Mouse (Mus musculus) forebrain, embryonic 13.5 days (tissue): ENCODE data around the gene Frmd8. TPM values are rescaled to one million over a fixed set of nuclear protein-coding genes. Genes with fewer than 3 reads are reported as not detected.

Experiments used
- ATAC-seq: fragments of 200-750 bp; cut with Nextera tagmentation; 2 replicates; pipeline ENCODE4 v1.8.0; 2017
- H3K27ac ChIP-seq: fragments of 300-500 bp; sonication (generic); 2 replicates; pipeline ENCODE4 v1.5.1; 2015; ENCODE audit warnings: inconsistent platforms, mild to moderate bottlenecking, moderate library complexity
- H3K27me3 ChIP-seq: fragments of 300-500 bp; sonication (generic); 2 replicates; pipeline ENCODE4 v1.6.1; 2015; ENCODE audit warnings: mild to moderate bottlenecking, inconsistent platforms
- H3K36me3 ChIP-seq: fragments of 300-500 bp; sonication (generic); 2 replicates; pipeline ENCODE4 v1.6.1; 2015; ENCODE audit warnings: mild to moderate bottlenecking, inconsistent platforms; ENCODE audit not compliant: poor library complexity, severe bottlenecking
- H3K4me1 ChIP-seq: fragments of 300-500 bp; sonication (generic); 2 replicates; pipeline ENCODE4 v1.6.1; 2015; ENCODE audit warnings: inconsistent platforms
- H3K4me2 ChIP-seq: fragments of 300-500 bp; sonication (generic); 2 replicates; pipeline ENCODE4 v1.6.1; 2015; ENCODE audit warnings: inconsistent platforms, mild to moderate bottlenecking, moderate library complexity
- H3K4me3 ChIP-seq: fragments of 300-500 bp; sonication (generic); 2 replicates; pipeline ENCODE4 v1.5.1; 2015; ENCODE audit warnings: mild to moderate bottlenecking, inconsistent platforms
- H3K9ac ChIP-seq: fragments of 300-500 bp; sonication (generic); 2 replicates; pipeline ENCODE4 v1.6.1; 2015; ENCODE audit warnings: mild to moderate bottlenecking, inconsistent platforms
- H3K9me3 ChIP-seq: fragments of 300-500 bp; sonication (generic); replicated peaks from 2 replicates; pipeline ENCODE4 v1.6.1; 2016; ENCODE audit warnings: inconsistent platforms
- WGBS: fragments of 180-500 bp; shearing (Covaris S2); methylation state at CpG from one replicate; pipeline ENCODE4 v1.1.7; 2015; 5-methylcytosine and 5-hydroxymethylcytosine counted together
- polyA plus RNA-seq: library from polyadenylated mRNA; unstranded; fragments of >200 nt; fragmentation: Nextera tagmentation; extraction: Ambion mirVana; gene quantifications from 2 replicates; pipeline ENCODE4 v1.2.1, GENCODE M21; 2015

Gene Frmd8
- polyA plus RNA-seq, 1 experiment from 2014 or later = 21.7 TPM

DNA sequence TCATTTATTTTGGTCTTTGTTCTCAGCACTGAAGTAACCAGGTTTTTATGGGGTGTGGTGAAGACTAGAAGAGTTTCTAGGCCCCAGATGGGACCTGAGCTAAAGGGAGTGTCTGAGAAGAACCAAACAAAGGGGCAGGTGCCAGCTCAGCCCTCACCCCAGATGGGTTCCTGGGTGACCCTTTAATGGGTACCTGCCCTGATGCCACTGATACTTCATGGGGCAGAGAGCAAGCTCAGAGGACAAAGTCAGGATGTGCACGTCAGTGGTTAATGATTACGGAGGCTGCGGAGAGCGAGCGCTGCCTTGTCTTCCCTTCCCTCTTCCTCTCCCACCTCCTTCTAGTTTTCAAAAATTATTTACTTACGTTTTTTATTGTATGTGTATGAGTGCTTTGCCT is 6.1 kb upstream of the Frmd8 start:
- H3K9me3 ChIP-seq = no peaks in the 10 kb centered on the region
- ATAC-seq = no peak
- no peaks in the 10 kb centered on the region for H3K27me3 ChIP-seq
- H3K4me2 ChIP-seq = no peak overlapping the region
- H3K27ac ChIP-seq = no peak overlapping the region
- no peak overlapping the region for H3K9ac ChIP-seq
- H3K4me3 ChIP-seq = no peak overlapping the region
- WGBS = 94% methylated on average over 6 of the region's 6 CpGs
- H3K4me1 ChIP-seq = peaks cover 7% of the 10 kb centered on the region; the same call in 1 of the 2 replicates
- H3K36me3 ChIP-seq = no peaks in the 10 kb centered on the region

DNA sequence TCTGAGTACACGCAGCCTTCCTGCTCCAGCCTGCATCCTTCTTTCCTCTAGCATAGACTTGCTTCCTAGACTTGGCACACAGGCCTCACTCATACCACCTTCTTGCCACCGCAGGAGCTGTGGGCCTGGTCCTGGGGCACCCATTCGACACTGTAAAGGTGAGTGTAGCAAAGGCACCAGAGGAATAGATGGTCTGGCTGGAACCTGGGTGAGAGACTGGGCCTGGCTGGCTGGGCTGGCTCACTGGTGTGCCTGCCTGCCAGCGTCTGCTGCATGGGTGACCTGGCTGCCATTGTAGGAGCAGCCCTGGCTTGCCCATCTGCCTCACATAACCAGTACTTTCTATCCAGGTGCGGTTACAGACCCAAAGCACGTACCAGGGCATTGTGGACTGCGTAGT is 4.7 kb upstream of the Frmd8 start:
- Histone ChIP-seq H3K4me3 (no peak overlapping the region), H3K9me3 (no peaks in the 10 kb centered on the region), H3K9ac (no peak overlapping the region), H3K4me1 (peaks cover 14% of the 10 kb centered on the region), H3K36me3 (no peaks in the 10 kb centered on the region), H3K4me2 (no peak overlapping the region), H3K27ac (no peak overlapping the region), H3K27me3 (no peaks in the 10 kb centered on the region)
- WGBS = 95% methylated on average over 7 of the region's 7 CpGs
- ATAC-seq = no peak

DNA sequence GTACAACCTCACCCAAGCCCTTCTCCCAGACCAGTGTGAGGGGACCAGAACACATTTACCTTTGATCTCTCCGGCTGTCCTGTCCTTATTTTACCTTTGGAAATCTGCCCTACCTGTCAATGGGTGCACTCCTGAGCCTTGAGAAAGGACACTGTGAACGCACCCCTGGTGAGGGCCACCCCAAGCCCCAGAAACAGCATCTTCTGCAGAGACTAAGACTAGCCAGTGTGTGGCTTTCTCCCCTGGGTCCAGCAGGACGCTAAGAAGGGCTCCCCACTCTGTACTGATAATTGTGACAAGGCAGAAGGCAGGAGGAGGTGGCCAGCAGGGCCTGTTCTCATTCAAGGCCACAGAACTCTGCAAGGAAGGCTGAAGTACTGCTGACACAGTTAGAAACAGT is 3.8 kb upstream of the Frmd8 start:
- 76% methylated on average over 3 of the region's 3 CpGs for WGBS
- no peaks in the 10 kb centered on the region for H3K9me3 ChIP-seq
- no peak overlapping the region for H3K9ac ChIP-seq
- no peak for ATAC-seq
- H3K4me1 ChIP-seq = peaks cover 22% of the 10 kb centered on the region
- no peak overlapping the region for H3K4me2 ChIP-seq
- H3K27ac ChIP-seq = no peak overlapping the region
- H3K36me3 ChIP-seq = no peaks in the 10 kb centered on the region
- H3K4me3 ChIP-seq = no peak overlapping the region
- H3K27me3 ChIP-seq = no peaks in the 10 kb centered on the region

- Histone ChIP-seq H3K9me3 (no peaks in the 10 kb centered on the region), H3K27ac (no peak overlapping the region), H3K4me2 (peak overlapping the region; percentile 7; the same call in 1 of the 2 replicates), H3K36me3 (no peaks in the 10 kb centered on the region), H3K4me1 (peaks cover 28% of the 10 kb centered on the region), H3K4me3 (no peak overlapping the region), H3K9ac (peak overlapping the region; percentile 43; the same call in 1 of the 2 replicates), H3K27me3 (no peaks in the 10 kb centered on the region)
- ATAC-seq = no peak
- 80% methylated on average over 7 of the region's 7 CpGs for WGBS
Measured at GRCm38 (mm10) chr19:5878362-5878722, 3.3 kb upstream of the Frmd8 start.

GRCm38 (mm10) chr19:5877618-5878361 is 2.7 kb upstream of the Frmd8 start, which contains the start of gene Slc25a45:
Gene Slc25a45 (plus strand): TSS chr19:5877808.
- Histone ChIP-seq H3K4me3 (no peak within 1 kb of the TSS), H3K36me3 (peaks cover 3% of the 10 kb centered on the region; the same call in 1 of the 2 replicates), H3K27ac (no peak within 1 kb of the TSS), H3K4me2 (peak within 1 kb of the TSS; percentile 7; the same call in 1 of the 2 replicates), H3K9me3 (no peaks in the 10 kb centered on the region), H3K4me1 (peaks cover 28% of the 10 kb centered on the region), H3K27me3 (no peaks in the 10 kb centered on the region), H3K9ac (peak within 1 kb of the TSS; percentile 43; the same call in 1 of the 2 replicates)
- WGBS = 45% methylated on average over 15 of the region's 15 CpGs
- peak; percentile 43; the same call in 1 of the 2 replicates for ATAC-seq

GRCm38 (mm10) chr19:5874391-5874968 is 594 bp downstream of the Frmd8 start:
- WGBS = 6% methylated on average over 13 of the region's 13 CpGs
- Histone ChIP-seq H3K4me1 (peaks cover 41% of the 10 kb centered on the region), H3K27me3 (no peaks in the 10 kb centered on the region), H3K27ac (no peak overlapping the region), H3K36me3 (peaks cover 21% of the 10 kb centered on the region), H3K9me3 (no peaks in the 10 kb centered on the region), H3K4me2 (peak overlapping the region; percentile 90), H3K9ac (peak overlapping the region; percentile 85), H3K4me3 (peak overlapping the region; percentile 81)
- ATAC-seq = no peak

DNA sequence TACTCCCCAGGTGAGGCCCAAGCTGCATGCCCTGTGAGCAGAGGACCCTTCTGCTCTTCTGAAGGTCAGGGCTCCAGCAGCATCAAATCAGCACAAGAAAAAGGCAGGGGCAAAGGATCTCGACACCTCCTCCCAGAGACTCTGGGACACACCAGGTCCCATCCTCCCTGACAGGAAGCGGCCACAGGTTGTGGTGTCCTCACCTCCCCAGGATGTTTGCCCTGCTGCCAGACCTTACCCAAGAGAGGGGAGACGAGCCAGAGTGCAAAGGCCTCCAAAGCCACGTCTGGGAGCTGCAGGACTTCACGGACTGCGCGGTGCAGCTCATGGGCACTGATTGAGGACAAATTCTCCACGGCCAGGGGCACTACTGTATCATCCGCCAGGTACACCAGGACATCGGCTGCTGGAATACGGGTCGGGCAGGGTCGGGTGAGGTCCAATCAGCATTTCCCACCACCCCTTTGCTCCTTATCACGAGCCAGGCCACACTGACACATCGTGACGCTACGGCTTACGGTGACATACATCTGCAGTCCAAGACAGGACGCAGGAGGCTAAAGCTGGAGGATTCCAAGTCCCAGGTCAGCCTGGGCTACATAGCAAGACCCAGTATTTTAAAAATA is 2.0 kb downstream of the Frmd8 start:
- H3K4me1 ChIP-seq = peaks cover 38% of the 10 kb centered on the region
- 90% methylated on average over 19 of the region's 19 CpGs for WGBS
- H3K4me2 ChIP-seq = no peak overlapping the region
- H3K4me3 ChIP-seq = no peak overlapping the region
- no peaks in the 10 kb centered on the region for H3K27me3 ChIP-seq
- ATAC-seq = no peak
- H3K9ac ChIP-seq = no peak overlapping the region
- peaks cover 36% of the 10 kb centered on the region for H3K36me3 ChIP-seq
- H3K9me3 ChIP-seq = no peaks in the 10 kb centered on the region
- no peak overlapping the region for H3K27ac ChIP-seq

DNA sequence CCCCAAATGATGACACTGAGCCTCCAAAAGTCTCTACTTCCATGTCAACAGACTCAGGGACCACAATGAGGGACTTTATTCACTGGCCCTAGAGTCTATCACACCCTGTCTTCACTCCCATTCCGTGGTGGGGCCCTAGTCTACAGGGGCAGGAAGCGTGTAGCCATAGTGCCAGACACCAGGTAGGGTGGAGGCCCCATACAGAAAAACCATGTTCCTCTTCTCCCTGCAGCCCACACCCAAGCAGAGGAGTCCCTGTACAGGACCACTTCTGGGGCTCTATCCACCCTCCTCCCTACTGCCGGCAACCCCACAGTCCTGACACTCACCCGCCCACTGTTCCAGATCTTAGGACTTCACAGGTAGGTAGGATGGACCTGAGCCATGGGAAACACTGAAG is 2.5 kb downstream of the Frmd8 start:
- WGBS = 87% methylated on average over 4 of the region's 4 CpGs
- Histone ChIP-seq H3K9ac (no peak overlapping the region), H3K4me1 (peaks cover 34% of the 10 kb centered on the region), H3K27ac (no peak overlapping the region), H3K36me3 (peaks cover 41% of the 10 kb centered on the region), H3K27me3 (no peaks in the 10 kb centered on the region), H3K4me2 (no peak overlapping the region), H3K9me3 (no peaks in the 10 kb centered on the region), H3K4me3 (no peak overlapping the region)
- ATAC-seq = no peak

GRCm38 (mm10) chr19:5871683-5872082 is 3.4 kb downstream of the Frmd8 start:
- Histone ChIP-seq H3K4me3 (no peak overlapping the region), H3K36me3 (peaks cover 45% of the 10 kb centered on the region), H3K9ac (0 out of 2 replicates have a peak overlapping the region, but pooled peaks have one; percentile 22), H3K4me2 (peak overlapping the region; percentile 3; the same call in 1 of the 2 replicates), H3K27ac (peak overlapping the region; percentile 48), H3K9me3 (no peaks in the 10 kb centered on the region), H3K4me1 (peaks cover 34% of the 10 kb centered on the region), H3K27me3 (no peaks in the 10 kb centered on the region)
- ATAC-seq = no peak
- 54% methylated on average over 6 of the region's 6 CpGs for WGBS

DNA sequence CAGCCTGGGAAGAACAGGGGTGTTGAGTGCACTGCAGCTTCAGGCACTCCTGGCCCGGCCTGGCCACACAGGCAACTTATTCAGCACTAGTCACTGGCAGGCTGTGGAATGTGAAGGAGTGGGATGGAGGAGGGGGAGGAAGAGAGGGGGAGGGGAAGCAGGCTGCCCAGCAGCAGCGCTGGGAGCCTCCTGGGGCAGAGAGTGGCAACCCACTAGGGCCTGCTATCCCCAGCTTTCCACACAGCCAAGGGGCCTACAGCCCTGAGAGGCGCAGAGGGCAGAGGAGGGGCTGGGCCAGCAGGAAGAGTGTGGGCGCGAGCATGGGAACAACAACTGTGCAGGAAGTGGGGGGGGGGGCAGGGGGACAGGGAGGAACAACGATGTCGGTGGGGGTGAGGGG is 3.8 kb downstream of the Frmd8 start:
- WGBS = 13% methylated on average over 4 of the region's 7 CpGs

GRCm38 (mm10) chr19:5868096-5868495 is 7.0 kb downstream of the Frmd8 start:
- H3K9ac ChIP-seq = no peak overlapping the region
- peaks cover 74% of the 10 kb centered on the region for H3K36me3 ChIP-seq
- no peak overlapping the region for H3K27ac ChIP-seq
- H3K4me2 ChIP-seq = no peak overlapping the region
- H3K4me1 ChIP-seq = peaks cover 13% of the 10 kb centered on the region
- 89% methylated on average over 6 of the region's 6 CpGs for WGBS
- no peak for ATAC-seq
- H3K4me3 ChIP-seq = no peak overlapping the region
- H3K27me3 ChIP-seq = no peaks in the 10 kb centered on the region
- H3K9me3 ChIP-seq = no peaks in the 10 kb centered on the region

More for the DNA sequence above, 3.8 kb downstream of the Frmd8 start:
- peaks cover 45% of the 10 kb centered on the region for H3K36me3 ChIP-seq
- H3K4me1 ChIP-seq = peaks cover 34% of the 10 kb centered on the region
- H3K27me3 ChIP-seq = no peaks in the 10 kb centered on the region
- peak overlapping the region; percentile 48 for H3K27ac ChIP-seq
- no peak overlapping the region for H3K4me3 ChIP-seq
- H3K4me2 ChIP-seq = peak overlapping the region; percentile 3; the same call in 1 of the 2 replicates
- no peaks in the 10 kb centered on the region for H3K9me3 ChIP-seq
- H3K9ac ChIP-seq = peak overlapping the region; percentile 22
- peak; percentile 20; the same call in 1 of the 2 replicates for ATAC-seq
